Mouse (Mus musculus): ENCODE data around the gene Gm5741. TPM values are rescaled to one million over a fixed set of nuclear protein-coding genes. Genes with fewer than 3 reads are reported as not detected.
A peak's percentile ranks its signal among the peaks of the same experiment; 100 is the strongest.

Gene Gm5741
- polyA plus RNA-seq, 1 experiment from 2014 or later, result not detected

GRCm38 (mm10) chr8:85071514-85072281 lies 3.9 kb upstream of the Gm5741 start, which contains the start of gene Dhps:
TSS of gene Dhps (plus strand) at chr8:85071757.
- Histone ChIP-seq H3K4me3 (ENCODE audit: low read depth, low read length) (peak within 1 kb of the TSS; percentile 96), H3K4me1 (ENCODE audit: control insufficient read depth, low read depth, low read length) (peaks cover 41% of the 10 kb centered on the region), H3K27ac (ENCODE audit: low read length) (peak within 1 kb of the TSS; percentile 92), H3K9me3 (replicated peaks; ENCODE audit: control insufficient read depth, low read length) (no peaks in the 10 kb centered on the region), H3K4me2 (ENCODE audit: low read depth, low read length) (peak within 1 kb of the TSS; percentile 89), H3K27me3 (ENCODE audit: control insufficient read depth, insufficient read depth, low read depth, low read length) (no peaks in the 10 kb centered on the region), H3K36me3 (ENCODE audit: control insufficient read depth, insufficient read depth) (peaks cover 18% of the 10 kb centered on the region), H3K9ac (ENCODE audit: low read depth, low read length) (peak within 1 kb of the TSS; percentile 90)
- under 1% methylated on average over 68 of the region's 68 CpGs for WGBS (ENCODE audit: insufficient replicate concordance)
- ATAC-seq (ENCODE audit: low read depth), result peak; percentile 83

- peak overlapping the region; percentile 96 for H3K4me3 ChIP-seq (ENCODE audit: low read depth, low read length)
- peak overlapping the region; percentile 92 for H3K27ac ChIP-seq (ENCODE audit: low read length)
- peaks cover 17% of the 10 kb centered on the region for H3K36me3 ChIP-seq (ENCODE audit: control insufficient read depth, insufficient read depth)
- no peaks in the 10 kb centered on the region for H3K27me3 ChIP-seq (ENCODE audit: control insufficient read depth, insufficient read depth, low read depth, low read length)
- 0 out of 2 replicates have a peak overlapping the region, but pooled peaks have one; percentile 1 for H3K9ac ChIP-seq (ENCODE audit: low read depth, low read length)
- H3K9me3 ChIP-seq (replicated peaks; ENCODE audit: control insufficient read depth, low read length), result no peaks in the 10 kb centered on the region
- WGBS (ENCODE audit: insufficient replicate concordance), result 57% methylated on average over 5 of the region's 5 CpGs
- ATAC-seq (ENCODE audit: low read depth), result peak; percentile 49
- peak overlapping the region; percentile 89 for H3K4me2 ChIP-seq (ENCODE audit: low read depth, low read length)
- H3K4me1 ChIP-seq (ENCODE audit: control insufficient read depth, low read depth, low read length), result peaks cover 35% of the 10 kb centered on the region
These were observed 3.3 kb upstream of the Gm5741 start for GRCm38 (mm10) chr8:85071041-85071440.

GRCm38 (mm10) chr8:85067155-85067554 lies 627 bp downstream of the Gm5741 start:
- WGBS (ENCODE audit: insufficient replicate concordance), result 77% methylated on average over 2 of the region's 2 CpGs
- H3K36me3 ChIP-seq (ENCODE audit: control insufficient read depth, insufficient read depth), result no peaks in the 10 kb centered on the region
- no peak overlapping the region for H3K27ac ChIP-seq (ENCODE audit: low read length)
- H3K9me3 ChIP-seq (replicated peaks; ENCODE audit: control insufficient read depth, low read length), result no peaks in the 10 kb centered on the region
- ATAC-seq (ENCODE audit: low read depth), result no peak
- no peak overlapping the region for H3K4me2 ChIP-seq (ENCODE audit: low read depth, low read length)
- no peak overlapping the region for H3K9ac ChIP-seq (ENCODE audit: low read depth, low read length)
- peaks cover 13% of the 10 kb centered on the region for H3K4me1 ChIP-seq (ENCODE audit: control insufficient read depth, low read depth, low read length)
- H3K27me3 ChIP-seq (ENCODE audit: control insufficient read depth, insufficient read depth, low read depth, low read length), result no peaks in the 10 kb centered on the region
- H3K4me3 ChIP-seq (ENCODE audit: low read depth, low read length), result no peak overlapping the region

GRCm38 (mm10) chr8:85065213-85065612 lies 2.6 kb downstream of the Gm5741 start:
- no peak overlapping the region for H3K27ac ChIP-seq (ENCODE audit: low read length)
- peak; percentile 73 for ATAC-seq (ENCODE audit: low read depth)
- H3K4me2 ChIP-seq (ENCODE audit: low read depth, low read length), result no peak overlapping the region
- H3K4me3 ChIP-seq (ENCODE audit: low read depth, low read length), result no peak overlapping the region
- no peaks in the 10 kb centered on the region for H3K36me3 ChIP-seq (ENCODE audit: control insufficient read depth, insufficient read depth)
- WGBS (ENCODE audit: insufficient replicate concordance), result 47% methylated on average over 2 of the region's 2 CpGs
- no peak overlapping the region for H3K9ac ChIP-seq (ENCODE audit: low read depth, low read length)
- no peaks in the 10 kb centered on the region for H3K9me3 ChIP-seq (replicated peaks; ENCODE audit: control insufficient read depth, low read length)
- H3K4me1 ChIP-seq (ENCODE audit: control insufficient read depth, low read depth, low read length), result peaks cover 9% of the 10 kb centered on the region
- no peaks in the 10 kb centered on the region for H3K27me3 ChIP-seq (ENCODE audit: control insufficient read depth, insufficient read depth, low read depth, low read length)

GRCm38 (mm10) chr8:85062603-85063002 lies 5.2 kb downstream of the Gm5741 start:
- 83% methylated on average over 4 of the region's 4 CpGs for WGBS (ENCODE audit: insufficient replicate concordance)
- peaks cover 10% of the 10 kb centered on the region for H3K4me1 ChIP-seq (ENCODE audit: control insufficient read depth, low read depth, low read length)
- no peak overlapping the region for H3K4me3 ChIP-seq (ENCODE audit: low read depth, low read length)
- ATAC-seq (ENCODE audit: low read depth), result no peak
- no peaks in the 10 kb centered on the region for H3K36me3 ChIP-seq (ENCODE audit: control insufficient read depth, insufficient read depth)
- H3K4me2 ChIP-seq (ENCODE audit: low read depth, low read length), result no peak overlapping the region
- no peak overlapping the region for H3K27ac ChIP-seq (ENCODE audit: low read length)
- no peaks in the 10 kb centered on the region for H3K9me3 ChIP-seq (replicated peaks; ENCODE audit: control insufficient read depth, low read length)
- no peak overlapping the region for H3K9ac ChIP-seq (ENCODE audit: low read depth, low read length)
- no peaks in the 10 kb centered on the region for H3K27me3 ChIP-seq (ENCODE audit: control insufficient read depth, insufficient read depth, low read depth, low read length)

- H3K9me3 ChIP-seq (replicated peaks; ENCODE audit: control insufficient read depth, low read length), result no peaks in the 10 kb centered on the region
- H3K27ac ChIP-seq (ENCODE audit: low read length), result no peak within 1 kb of the TSS; the same call in 1 of the 2 replicates
- under 1% methylated on average over 52 of the region's 53 CpGs for WGBS (ENCODE audit: insufficient replicate concordance)
- peak; percentile 84 for ATAC-seq (ENCODE audit: low read depth)
- H3K4me3 ChIP-seq (ENCODE audit: low read depth, low read length), result peak within 1 kb of the TSS; percentile 82
- peaks cover 10% of the 10 kb centered on the region for H3K4me1 ChIP-seq (ENCODE audit: control insufficient read depth, low read depth, low read length)
- peak within 1 kb of the TSS; percentile 94 for H3K4me2 ChIP-seq (ENCODE audit: low read depth, low read length)
- H3K9ac ChIP-seq (ENCODE audit: low read depth, low read length), result peak within 1 kb of the TSS; percentile 68
- H3K36me3 ChIP-seq (ENCODE audit: control insufficient read depth, insufficient read depth), result peaks cover 13% of the 10 kb centered on the region
- H3K27me3 ChIP-seq (ENCODE audit: control insufficient read depth, insufficient read depth, low read depth, low read length), result no peaks in the 10 kb centered on the region
These were observed 7.7 kb downstream of the Gm5741 start, which contains the start of gene Fbxw9 for GRCm38 (mm10) chr8:85059879-85060616. TSS of gene Fbxw9 (plus strand) at chr8:85060055.

GRCm38 (mm10) chr8:85057367-85057766 lies 10.4 kb downstream of the Gm5741 start:
- peaks cover 10% of the 10 kb centered on the region for H3K4me1 ChIP-seq (ENCODE audit: control insufficient read depth, low read depth, low read length)
- H3K9me3 ChIP-seq (replicated peaks; ENCODE audit: control insufficient read depth, low read length), result no peaks in the 10 kb centered on the region
- no peak overlapping the region for H3K27ac ChIP-seq (ENCODE audit: low read length)
- H3K36me3 ChIP-seq (ENCODE audit: control insufficient read depth, insufficient read depth), result peaks cover 40% of the 10 kb centered on the region
- ATAC-seq (ENCODE audit: low read depth), result no peak
- no peak overlapping the region for H3K4me2 ChIP-seq (ENCODE audit: low read depth, low read length)
- no peak overlapping the region for H3K9ac ChIP-seq (ENCODE audit: low read depth, low read length)
- H3K4me3 ChIP-seq (ENCODE audit: low read depth, low read length), result no peak overlapping the region
- WGBS (ENCODE audit: insufficient replicate concordance), result 66% methylated on average over 7 of the region's 7 CpGs
- H3K27me3 ChIP-seq (ENCODE audit: control insufficient read depth, insufficient read depth, low read depth, low read length), result no peaks in the 10 kb centered on the region

- no peak overlapping the region for H3K4me2 ChIP-seq (ENCODE audit: low read depth, low read length)
- H3K4me1 ChIP-seq (ENCODE audit: control insufficient read depth, low read depth, low read length), result peaks cover 18% of the 10 kb centered on the region
- H3K9ac ChIP-seq (ENCODE audit: low read depth, low read length), result no peak overlapping the region
- H3K9me3 ChIP-seq (replicated peaks; ENCODE audit: control insufficient read depth, low read length), result no peaks in the 10 kb centered on the region
- H3K27me3 ChIP-seq (ENCODE audit: control insufficient read depth, insufficient read depth, low read depth, low read length), result no peaks in the 10 kb centered on the region
- H3K4me3 ChIP-seq (ENCODE audit: low read depth, low read length), result no peak overlapping the region
- WGBS (ENCODE audit: insufficient replicate concordance), result 80% methylated on average over 6 of the region's 6 CpGs
- H3K36me3 ChIP-seq (ENCODE audit: control insufficient read depth, insufficient read depth), result peaks cover 75% of the 10 kb centered on the region
- ATAC-seq (ENCODE audit: low read depth), result no peak
- no peak overlapping the region for H3K27ac ChIP-seq (ENCODE audit: low read length)
These were observed 24.2 kb downstream of the Gm5741 start for GRCm38 (mm10) chr8:85043619-85044018.

Data from liver, embryonic 16.5 days (tissue).